Mouse (Mus musculus) ES-Bruce4 (cell line): ENCODE measurements around the gene Rpl31. TPM values are rescaled to one million over a fixed set of nuclear protein-coding genes. Genes with fewer than 3 reads are reported as not detected.

Source experiments
- H3K27ac ChIP-seq: 2 replicates; pipeline ENCODE4 v1.5.1; 2012; ENCODE audit warnings: low read length, inconsistent platforms; ENCODE audit not compliant: insufficient read depth
- H3K27me3 ChIP-seq: 2 replicates; pipeline ENCODE4 v1.6.1; 2012; ENCODE audit warnings: mild to moderate bottlenecking, low read length, inconsistent platforms; ENCODE audit not compliant: control insufficient read depth, poor library complexity, insufficient read depth, severe bottlenecking
- H3K36me3 ChIP-seq: 2 replicates; pipeline ENCODE4 v1.6.1; 2012; ENCODE audit warnings: inconsistent platforms, mild to moderate bottlenecking, low read length, moderate library complexity; ENCODE audit not compliant: control insufficient read depth, poor library complexity, insufficient read depth, severe bottlenecking
- H3K4me1 ChIP-seq: one replicate; pipeline ENCODE4 v1.8.1; 2011; ENCODE audit warnings: low read length; ENCODE audit not compliant: control insufficient read depth, insufficient read depth
- H3K4me3 ChIP-seq: 2 replicates; pipeline ENCODE4 v1.5.1; 2011; ENCODE audit warnings: low read depth, mild to moderate bottlenecking, low read length
- H3K9ac ChIP-seq: 2 replicates; pipeline ENCODE4 v1.6.1; 2012; ENCODE audit warnings: low read depth, mild to moderate bottlenecking, inconsistent platforms; ENCODE audit not compliant: poor library complexity, severe bottlenecking
- H3K9me3 ChIP-seq: replicated peaks from 2 replicates; pipeline ENCODE4 v1.6.1; 2012; ENCODE audit warnings: mild to moderate bottlenecking, low read length, inconsistent platforms; ENCODE audit not compliant: control insufficient read depth, poor library complexity, insufficient read depth, severe bottlenecking
- CTCF ChIP-seq: IDR thresholded peaks from one replicate; pipeline ENCODE4 v1.8.1; 2011; ENCODE audit warnings: low read depth, low read length
- EP300 ChIP-seq: IDR thresholded peaks from 2 replicates; pipeline ENCODE4 v1.6.1; 2011; ENCODE audit warnings: low read depth, low read length; ENCODE audit not compliant: insufficient read depth
- POLR2A ChIP-seq: IDR thresholded peaks from one replicate; pipeline ENCODE4 v1.8.1; 2011; ENCODE audit warnings: low read length; ENCODE audit not compliant: insufficient read depth
- polyA plus RNA-seq: library from polyadenylated mRNA; stranded (reverse); fragments of >200 nt; gene quantifications from 2 replicates; pipeline ENCODE4 v1.2.4, GENCODE M21; 2011; ENCODE audit warnings: low read depth; ENCODE audit not compliant: missing spikeins, insufficient read depth, insufficient read length

Gene Rpl31
- polyA plus RNA-seq, 1 experiment = 2,624 TPM

- Histone ChIP-seq H3K4me1 (no peaks in the 10 kb centered on the region), H3K27ac (no peak overlapping the region), H3K27me3 (no peaks in the 10 kb centered on the region), H3K9ac (no peak overlapping the region), H3K36me3 (no peaks in the 10 kb centered on the region), H3K4me3 (no peak overlapping the region), H3K9me3 (no peaks in the 10 kb centered on the region)
- TF ChIP-seq CTCF (no peak), EP300 (no peak), POLR2A (no peak)
Observed at GRCm38 (mm10) chr1:39394650-39395049, 27.0 kb downstream of the Rpl31 start.

DNA sequence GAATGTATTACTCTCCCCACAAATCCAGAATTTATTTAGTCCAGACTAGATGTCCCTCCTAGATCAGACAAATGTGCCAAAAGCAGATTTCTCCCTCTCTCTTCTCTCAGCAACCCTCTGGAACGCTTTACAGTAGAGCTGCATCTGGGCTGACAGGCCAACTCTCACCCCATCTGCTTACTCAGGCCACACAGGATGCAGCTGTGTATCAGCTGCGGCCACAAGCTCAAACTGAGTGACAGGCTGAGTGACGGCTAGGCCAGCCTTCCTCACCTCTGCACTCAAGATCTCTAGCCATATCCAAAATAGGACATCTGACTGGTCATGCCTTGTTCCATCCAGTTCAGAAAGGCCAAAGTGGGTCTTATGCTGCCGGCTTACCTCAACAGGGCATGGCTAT is 28.7 kb downstream of the Rpl31 start:
- H3K36me3 ChIP-seq = no peaks in the 10 kb centered on the region
- H3K4me1 ChIP-seq = no peaks in the 10 kb centered on the region
- no peak overlapping the region for H3K27ac ChIP-seq
- no peak overlapping the region for H3K4me3 ChIP-seq
- no peaks in the 10 kb centered on the region for H3K27me3 ChIP-seq
- no peak overlapping the region for H3K9ac ChIP-seq
- TF ChIP-seq POLR2A (no peak), CTCF (no peak), EP300 (no peak)
- H3K9me3 ChIP-seq = no peaks in the 10 kb centered on the region

- Histone ChIP-seq H3K4me3 (no peak overlapping the region), H3K36me3 (no peaks in the 10 kb centered on the region), H3K9ac (no peak overlapping the region), H3K4me1 (no peaks in the 10 kb centered on the region), H3K27me3 (no peaks in the 10 kb centered on the region), H3K9me3 (no peaks in the 10 kb centered on the region), H3K27ac (no peak overlapping the region)
- no peak for TF ChIP-seq CTCF
Observed at GRCm38 (mm10) chr1:39398284-39398683, 30.6 kb downstream of the Rpl31 start.

DNA sequence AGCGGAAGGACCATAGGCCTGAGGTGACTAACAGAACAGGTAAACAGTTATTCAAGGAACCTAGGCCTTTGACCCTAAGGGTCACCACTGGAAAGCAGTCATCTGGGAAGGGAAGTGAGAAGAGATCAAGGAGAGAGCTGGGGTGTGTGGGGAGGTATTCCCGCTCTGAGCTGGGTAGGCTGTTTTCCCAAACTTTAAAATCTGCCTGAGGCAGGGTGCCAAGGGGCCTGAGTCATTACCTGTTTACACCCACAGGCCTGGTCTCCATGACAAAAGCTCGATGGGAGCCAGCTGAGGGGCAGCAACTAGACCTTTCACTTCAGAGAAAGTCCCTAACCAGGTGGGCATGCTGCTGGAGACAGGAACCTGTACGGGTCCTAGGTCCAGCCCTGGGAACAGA is 31.6 kb downstream of the Rpl31 start:
- Histone ChIP-seq H3K27ac (no peak overlapping the region), H3K27me3 (no peaks in the 10 kb centered on the region), H3K9ac (no peak overlapping the region), H3K4me3 (no peak overlapping the region), H3K36me3 (no peaks in the 10 kb centered on the region), H3K9me3 (no peaks in the 10 kb centered on the region), H3K4me1 (no peaks in the 10 kb centered on the region)
- no peak for TF ChIP-seq POLR2A
- no peak for TF ChIP-seq CTCF
- no peak for TF ChIP-seq EP300

DNA sequence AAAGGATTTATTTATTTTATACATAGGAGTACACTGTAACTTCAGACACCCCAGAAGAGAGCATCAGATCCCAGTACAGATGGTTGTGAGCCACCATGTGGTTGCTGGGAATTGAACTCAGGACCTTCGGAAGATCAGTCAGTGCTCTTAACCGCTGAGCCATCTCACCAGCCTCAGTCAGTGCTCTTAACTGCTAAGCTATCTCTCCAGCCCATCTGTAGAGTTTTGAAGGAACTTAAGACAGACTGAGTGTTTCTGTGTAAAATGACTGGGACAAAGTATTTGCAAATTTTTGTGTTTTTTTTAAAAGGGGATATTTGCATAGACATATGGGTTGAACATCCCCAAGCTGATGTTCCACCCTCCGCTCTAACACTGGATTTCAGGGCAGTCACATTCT is 32.5 kb downstream of the Rpl31 start:
- TF ChIP-seq EP300 (no peak), CTCF (no peak), POLR2A (no peak)
- Histone ChIP-seq H3K27me3 (no peaks in the 10 kb centered on the region), H3K4me1 (no peaks in the 10 kb centered on the region), H3K36me3 (no peaks in the 10 kb centered on the region), H3K27ac (no peak overlapping the region), H3K9me3 (no peaks in the 10 kb centered on the region), H3K9ac (no peak overlapping the region), H3K4me3 (no peak overlapping the region)

DNA sequence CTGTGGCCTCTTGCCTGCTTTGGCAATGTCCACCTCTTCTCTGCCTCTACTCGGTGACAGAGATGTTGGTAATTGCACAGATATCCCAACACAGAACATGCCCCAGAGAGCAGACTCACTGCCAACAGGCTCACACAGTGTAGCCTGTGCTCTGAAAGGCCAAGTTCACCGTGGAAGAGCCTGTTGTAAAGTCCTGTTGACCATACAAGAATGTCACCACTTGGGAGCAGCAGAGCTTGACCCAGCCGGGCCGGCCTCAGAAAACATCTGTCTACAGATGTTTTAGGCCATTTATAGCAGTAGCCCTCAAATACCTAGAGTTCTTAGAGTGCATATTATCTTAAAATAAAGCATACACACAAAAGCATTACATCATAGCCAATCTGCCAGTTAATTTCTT is 39.5 kb downstream of the Rpl31 start:
- Histone ChIP-seq H3K9me3 (0 out of 2 replicates have a peak, but pooled peaks cover 4% of the 10 kb centered on the region), H3K27me3 (no peaks in the 10 kb centered on the region), H3K4me3 (no peak overlapping the region), H3K4me1 (no peaks in the 10 kb centered on the region), H3K9ac (no peak overlapping the region), H3K27ac (no peak overlapping the region), H3K36me3 (no peaks in the 10 kb centered on the region)
- no peak for TF ChIP-seq POLR2A
- TF ChIP-seq CTCF = no peak
- TF ChIP-seq EP300 = no peak
